Mouse (Mus musculus) c-Kit-positive CD71-negative TER-119-negative erythroid progenitor cells, embryonic 14.5 days (primary cell): Measurements from ENCODE around the gene Top2a.

Source experiments
- DNase-seq: peaks from one replicate; pipeline ENCODE4 v3.0.0-alpha.2; 2013; ENCODE audit warnings: low read depth

The Top2a gene

GRCm38 (mm10) chr11:98981997-98982772, 41.8 kb downstream of the Top2a start:
- no peak for DNase-seq

- no peak for DNase-seq
Observed at GRCm38 (mm10) chr11:98981289-98981996, 42.5 kb downstream of the Top2a start.

DNA sequence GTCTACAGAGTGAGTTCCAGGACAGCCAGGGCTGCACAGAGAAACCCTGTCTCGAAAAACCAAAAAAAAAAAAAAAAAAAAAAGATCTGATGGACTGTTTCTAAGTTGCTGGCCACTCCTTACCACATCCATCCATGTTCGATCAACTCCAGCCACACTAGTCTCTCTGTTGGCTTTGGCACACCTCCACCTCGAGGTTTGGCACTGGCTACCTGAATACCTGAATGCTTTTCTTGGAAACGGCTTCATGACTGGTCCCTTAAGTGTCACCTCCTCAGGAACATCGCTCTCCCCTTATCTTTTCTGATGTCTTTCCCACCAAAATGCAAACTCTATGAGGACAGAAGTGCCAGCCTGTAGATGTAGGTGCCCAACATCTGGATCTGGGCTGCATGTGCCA, 44.6 kb downstream of the Top2a start:
- no peak for DNase-seq

DNA sequence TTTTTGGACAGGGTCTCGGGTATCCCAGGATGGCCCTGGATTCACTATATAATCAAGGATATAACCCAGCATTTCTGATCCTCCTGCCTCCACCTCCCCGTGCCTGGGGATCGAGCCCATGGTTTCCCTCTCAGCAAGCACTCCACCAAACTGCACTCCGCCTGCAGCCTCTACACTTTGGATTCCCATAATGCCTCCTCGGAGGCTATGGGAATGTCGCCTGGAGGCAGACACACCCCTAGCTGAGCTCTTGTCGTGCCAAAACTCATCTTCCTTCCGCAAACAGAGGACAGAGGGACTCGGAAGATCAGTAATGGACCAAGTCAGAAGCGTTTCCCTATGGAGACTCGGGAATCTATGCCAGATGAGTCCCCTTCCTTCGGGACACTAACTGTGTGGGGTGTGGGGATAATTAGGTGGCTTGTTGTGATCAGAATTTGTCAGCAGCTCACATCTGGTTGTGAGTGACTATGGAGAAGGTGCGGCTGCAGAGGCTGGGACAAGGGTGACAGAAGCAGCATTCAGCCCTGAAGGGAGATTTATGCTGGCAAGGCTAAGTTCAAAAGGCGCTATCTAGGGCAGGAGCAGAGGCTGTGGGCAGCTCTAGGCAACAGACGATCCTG, 45.4 kb downstream of the Top2a start:
- DNase-seq = no peak

DNA sequence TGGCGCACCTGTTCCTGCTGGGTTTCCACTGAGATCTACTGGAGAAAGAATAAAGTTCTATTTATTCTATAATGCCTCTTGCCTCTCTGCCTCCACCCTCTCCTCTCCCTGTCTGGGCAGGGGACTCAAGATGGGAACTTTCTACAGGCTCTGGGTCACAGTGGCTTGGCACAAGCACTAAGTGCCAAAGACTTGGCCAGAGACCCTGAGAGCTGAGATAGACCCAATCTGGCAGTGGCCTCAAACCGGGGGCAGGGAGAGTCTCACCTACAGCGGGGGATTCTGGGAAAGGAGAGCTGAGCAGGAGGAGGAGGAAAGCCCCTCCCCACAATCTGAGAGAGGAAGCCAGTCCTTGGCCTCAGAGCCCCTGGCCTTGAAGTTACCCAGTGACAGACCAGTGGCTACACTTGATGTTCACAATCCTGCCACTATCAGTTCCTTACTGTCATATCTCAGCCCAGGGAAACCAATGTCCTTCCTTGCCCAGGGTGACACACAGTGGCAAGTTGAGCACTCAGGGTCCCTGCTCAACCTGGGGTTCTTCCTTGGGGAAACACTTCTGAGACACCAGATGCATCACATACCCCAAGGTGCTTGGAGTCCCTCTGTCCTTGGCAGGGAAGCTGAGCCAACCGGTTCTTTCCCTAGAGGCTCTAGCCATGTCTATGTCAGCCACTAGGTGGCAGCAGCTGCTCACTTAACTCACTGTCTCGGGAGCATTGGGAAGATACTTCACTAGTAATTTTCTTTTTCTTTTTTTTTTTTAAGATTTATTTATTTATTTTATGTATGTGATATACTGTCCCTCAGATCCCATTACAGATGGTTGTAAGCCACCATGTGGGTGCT, 48.9 kb downstream of the Top2a start:
- DNase-seq = no peak

DNA sequence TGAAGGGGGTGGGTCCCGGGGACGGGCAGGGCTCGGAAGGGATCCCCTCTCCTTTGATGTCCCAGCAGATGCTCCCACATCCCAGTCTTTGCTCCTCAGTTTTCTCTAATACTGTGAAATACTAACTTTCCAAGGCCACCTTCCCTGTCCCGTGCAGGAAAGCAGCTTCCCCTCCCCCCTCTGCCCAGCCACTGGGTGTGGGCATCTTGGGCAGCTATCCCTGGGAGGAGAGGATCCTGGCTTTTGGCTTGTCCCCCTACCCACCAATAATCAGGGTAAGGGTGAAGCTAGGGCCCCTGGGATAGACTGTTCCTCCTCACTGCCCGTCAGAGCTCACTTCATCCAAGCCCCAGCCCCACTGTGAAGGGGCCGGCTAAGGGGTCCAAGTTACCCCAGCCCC, 49.8 kb downstream of the Top2a start:
- DNase-seq = no peak

GRCm38 (mm10) chr11:98973584-98973983, 50.4 kb downstream of the Top2a start:
- DNase-seq = no peak

DNA sequence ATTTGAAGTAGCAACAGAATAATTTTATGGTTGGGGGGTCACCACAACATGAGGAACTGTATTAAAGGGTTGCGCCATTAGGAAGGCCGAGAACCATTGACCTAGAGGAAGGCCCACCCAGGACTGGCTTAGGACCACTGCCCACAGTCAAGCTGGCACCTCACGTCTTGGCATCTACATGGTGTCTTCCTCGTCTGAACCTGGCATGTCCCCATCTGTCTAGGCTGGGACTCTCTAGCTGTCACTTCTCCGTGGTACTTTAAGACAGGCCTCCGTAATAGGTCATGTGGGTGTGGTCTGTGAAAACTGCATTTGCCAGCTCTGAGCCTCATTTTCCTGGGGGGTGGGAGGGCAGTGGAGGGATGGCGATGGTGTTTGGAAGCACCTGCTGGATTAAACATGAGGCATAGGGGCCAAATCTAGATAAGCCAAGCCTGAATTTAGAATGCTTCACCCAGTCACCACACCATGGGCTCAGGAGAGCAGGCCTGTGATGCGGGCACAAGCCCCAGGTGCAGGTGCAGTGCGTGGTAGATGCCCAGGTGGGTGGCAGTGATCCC, 51.1 kb downstream of the Top2a start:
- no peak for DNase-seq

DNA sequence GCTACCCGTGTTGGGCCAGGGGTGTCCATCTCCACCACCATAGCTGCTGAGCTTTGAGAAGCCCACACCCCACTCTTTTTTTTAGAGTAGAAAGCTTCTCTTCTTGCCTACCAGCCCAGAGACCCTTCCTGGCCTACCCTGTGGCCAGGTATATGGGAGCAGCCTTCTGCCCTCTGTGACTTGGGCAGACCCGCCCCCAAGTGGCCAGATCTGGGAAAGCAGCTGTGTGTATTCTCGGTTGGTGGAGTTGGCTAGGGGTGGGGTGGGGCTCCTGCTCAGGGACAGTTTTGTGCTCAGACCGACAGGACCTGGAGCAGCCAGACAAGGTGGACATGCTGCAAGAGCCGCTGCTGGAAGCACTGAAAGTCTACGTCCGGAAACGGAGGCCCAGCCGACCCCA, 51.8 kb downstream of the Top2a start:
- no peak for DNase-seq

- DNase-seq = no peak
Observed at GRCm38 (mm10) chr11:98971316-98972031, 52.5 kb downstream of the Top2a start.

DNA sequence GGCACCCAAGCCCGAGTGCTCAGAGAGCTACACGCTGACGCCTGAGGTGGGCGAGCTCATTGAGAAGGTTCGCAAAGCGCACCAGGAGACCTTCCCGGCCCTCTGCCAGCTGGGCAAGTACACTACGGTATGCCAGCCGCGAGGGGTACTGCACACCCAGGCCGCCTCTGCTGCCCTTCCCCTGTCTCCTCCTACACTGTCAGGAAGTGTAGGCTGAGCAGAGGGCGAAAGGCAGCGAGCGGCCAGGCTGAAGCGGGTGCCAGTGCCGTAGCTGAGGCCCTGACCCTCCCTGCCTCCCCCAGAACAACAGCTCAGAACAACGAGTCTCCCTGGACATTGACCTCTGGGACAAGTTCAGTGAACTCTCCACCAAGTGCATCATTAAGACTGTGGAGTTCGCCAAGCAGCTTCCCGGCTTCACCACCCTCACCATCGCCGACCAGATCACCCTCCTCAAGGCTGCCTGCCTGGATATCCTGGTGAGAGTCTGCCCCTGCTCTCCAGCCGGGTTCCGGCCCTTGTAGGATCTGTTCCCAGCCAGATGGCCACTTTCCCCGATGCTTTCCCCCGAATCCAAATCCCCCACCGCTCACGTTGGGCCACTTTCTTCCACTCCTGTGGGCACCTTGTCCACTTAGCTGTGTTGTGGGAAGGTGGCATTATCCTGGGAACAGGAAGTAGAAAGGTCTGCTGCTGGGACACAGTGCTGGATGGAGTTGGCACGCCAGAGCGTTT, 53.6 kb downstream of the Top2a start:
- DNase-seq = no peak

- no peak for DNase-seq
Observed at GRCm38 (mm10) chr11:98969496-98969927, 54.5 kb downstream of the Top2a start.

DNA sequence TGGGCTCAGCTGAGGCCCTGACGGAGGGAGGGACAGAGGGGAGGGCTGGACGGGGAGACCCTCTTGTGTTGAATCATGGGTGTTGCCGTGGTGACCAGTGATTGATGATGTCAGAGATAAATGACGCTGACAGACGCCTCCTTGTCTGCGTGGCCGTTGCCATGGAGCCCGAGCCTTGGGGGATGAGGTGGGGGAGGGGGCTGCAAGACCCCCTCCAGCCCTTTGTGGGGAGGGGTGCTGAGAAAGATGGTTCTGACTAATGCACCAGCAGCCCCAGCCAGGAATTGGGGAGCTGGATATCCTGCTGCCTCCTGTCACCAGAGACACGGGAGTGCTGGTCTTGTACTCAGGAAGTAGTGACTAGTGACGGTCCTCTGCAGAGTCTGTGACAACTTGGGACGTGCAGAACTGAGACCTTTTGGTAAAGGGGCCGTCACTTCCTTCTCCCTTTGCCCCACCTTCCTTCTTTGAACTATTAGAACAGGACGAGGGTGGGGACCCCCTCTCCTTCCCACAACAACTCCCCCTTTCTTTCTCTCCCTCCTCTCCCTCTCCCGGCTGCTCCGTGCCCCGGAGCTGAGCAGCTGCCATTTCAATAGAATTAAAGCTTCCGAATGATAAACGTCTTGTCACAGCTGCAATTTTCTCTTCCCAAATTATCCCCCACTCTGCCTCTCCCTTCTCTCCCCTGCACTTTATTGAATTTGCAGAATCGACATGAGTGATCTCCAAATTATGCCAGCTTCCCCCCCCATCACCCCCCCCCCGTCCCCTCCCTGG, 55.1 kb downstream of the Top2a start:
- no peak for DNase-seq

DNA sequence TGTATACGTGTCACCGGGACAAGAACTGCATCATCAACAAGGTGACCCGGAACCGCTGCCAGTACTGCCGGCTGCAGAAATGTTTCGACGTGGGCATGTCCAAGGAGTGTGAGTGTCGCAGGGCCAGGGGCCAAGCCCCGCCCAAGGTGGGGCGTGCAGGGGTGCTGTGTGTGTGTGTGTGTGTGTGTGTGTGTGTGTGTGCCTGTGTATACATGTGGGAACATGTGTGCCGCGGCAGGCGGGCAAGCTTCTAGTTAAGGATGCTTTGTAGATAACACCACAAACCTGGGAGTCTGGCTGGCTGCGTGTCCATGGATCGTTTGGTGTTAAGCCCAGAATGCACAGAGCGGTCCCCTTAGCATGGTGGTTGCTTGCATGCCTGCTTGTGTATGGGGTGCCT, 55.9 kb downstream of the Top2a start:
- DNase-seq = no peak

- DNase-seq = no peak
Observed at GRCm38 (mm10) chr11:98966499-98967141, 57.4 kb downstream of the Top2a start.

DNA sequence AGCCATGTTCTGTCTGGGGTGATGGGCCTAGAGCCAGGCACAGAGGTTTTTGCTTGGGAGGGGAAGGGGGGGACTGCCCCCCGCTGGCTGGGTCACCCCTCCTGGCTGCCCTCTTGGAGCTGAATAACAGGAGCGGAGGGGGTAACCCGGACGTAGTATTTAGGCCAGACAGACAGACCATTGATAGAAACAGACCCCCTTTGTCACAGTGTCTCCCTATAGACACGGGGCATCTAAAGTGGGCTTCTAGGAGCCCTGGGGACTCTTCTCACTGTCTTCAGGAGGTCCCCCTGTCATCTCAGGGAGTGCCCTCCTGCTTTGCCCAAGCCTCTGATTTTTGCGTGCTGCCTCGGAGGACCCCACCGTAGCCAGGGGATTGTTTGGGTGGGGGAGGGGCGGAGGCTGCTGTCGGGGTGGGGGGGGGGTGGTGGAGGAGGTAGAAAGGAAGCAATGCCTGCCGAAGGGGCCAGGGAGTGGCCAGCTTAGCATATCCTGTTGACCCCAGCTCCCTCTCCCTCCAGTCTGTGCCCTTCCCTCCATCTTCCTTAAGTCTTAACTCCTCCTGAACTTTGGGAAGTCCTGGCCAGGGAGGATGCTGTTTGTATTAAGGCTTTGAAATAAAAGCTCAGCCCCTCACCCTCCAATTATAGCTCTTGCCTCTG, 58.4 kb downstream of the Top2a start:
- no peak for DNase-seq

DNA sequence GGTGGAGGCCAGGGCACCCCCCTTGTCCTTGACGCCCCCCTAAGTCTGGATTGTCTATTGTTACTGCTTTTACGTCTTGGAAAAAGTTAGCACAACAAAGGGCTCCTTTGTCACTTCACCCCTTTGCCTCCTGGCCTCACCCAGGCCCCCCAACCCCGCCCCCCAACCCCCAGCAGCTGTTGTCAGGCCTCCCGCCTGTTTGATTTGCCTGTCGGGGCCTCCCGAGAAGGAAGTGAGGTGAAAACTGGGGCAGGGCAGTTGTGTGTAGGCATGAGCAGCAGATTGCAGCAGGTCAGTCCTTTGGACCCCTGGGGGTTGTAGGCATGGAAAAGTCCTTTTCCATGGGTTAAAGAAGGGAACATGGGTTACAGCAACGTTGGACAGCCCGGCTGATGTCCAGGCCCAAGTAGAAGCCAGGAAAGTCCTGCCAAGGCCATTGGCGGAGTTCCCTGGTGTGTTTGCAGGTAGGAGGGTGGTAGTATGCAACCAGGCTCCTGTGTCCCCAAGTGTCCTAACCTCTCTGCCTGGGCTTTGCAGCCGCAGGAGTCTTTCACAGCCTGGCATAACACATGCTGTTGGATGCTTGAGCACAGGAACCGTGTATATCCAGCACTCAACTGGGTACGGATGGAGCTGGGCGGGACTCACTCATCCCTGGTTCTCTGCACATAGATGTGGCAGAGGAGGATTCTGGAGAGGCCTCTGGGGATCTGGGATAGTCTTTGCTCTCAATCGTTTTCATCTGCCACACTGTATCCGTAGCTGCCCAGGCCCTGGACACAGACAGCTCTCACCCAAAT, 59.2 kb downstream of the Top2a start:
- no peak for DNase-seq

DNA sequence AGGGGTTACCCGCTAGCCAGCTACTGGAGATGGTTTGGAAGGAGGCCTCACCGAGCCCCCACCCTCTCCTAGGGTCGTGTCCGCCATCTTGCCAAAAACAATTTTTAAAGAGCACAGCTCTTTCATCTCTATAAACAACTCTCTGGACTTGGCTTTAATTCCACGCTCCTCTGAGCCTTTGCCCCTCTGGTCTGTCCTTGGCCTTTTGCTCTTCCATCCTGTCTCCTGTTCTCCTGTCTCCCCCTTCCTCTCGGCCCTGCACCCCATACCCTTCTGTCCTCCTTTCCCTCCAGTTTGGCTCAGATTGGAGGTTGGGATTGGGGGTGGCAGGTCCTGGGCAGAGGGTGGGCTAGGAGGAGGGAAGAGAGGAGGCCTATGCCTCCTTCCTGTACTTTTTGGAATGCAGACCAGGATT, 59.8 kb downstream of the Top2a start:
- no peak for DNase-seq
